Mouse (Mus musculus) heart, adult 2 months (tissue): ENCODE results near the gene Kcnj5. TPM values are rescaled to one million over a fixed set of nuclear protein-coding genes. Genes with fewer than 3 reads are reported as not detected.

Experiments used
- DNase-seq, 2 experiments: peaks; one replicate each; pipeline ENCODE4 v3.0.0; 2021
- H3K27ac ChIP-seq: fragments of 200-600 bp; 2 replicates; pipeline ENCODE4 v1.8.1; 2022
- H3K27me3 ChIP-seq: fragments of 200-500 bp; 2 replicates; pipeline ENCODE4 v1.6.1; 2012; ENCODE audit warnings: mild to moderate bottlenecking, low read length, inconsistent platforms, mixed read lengths; ENCODE audit not compliant: control insufficient read depth, insufficient read depth
- H3K36me3 ChIP-seq: fragments of 200-500 bp; 2 replicates; pipeline ENCODE4 v1.6.1; 2012; ENCODE audit warnings: low read length, inconsistent platforms; ENCODE audit not compliant: control insufficient read depth, insufficient read depth
- H3K4me1 ChIP-seq: fragments of 200-500 bp; 2 replicates; pipeline ENCODE4 v1.6.1; 2011; ENCODE audit warnings: low read length; ENCODE audit not compliant: control insufficient read depth, insufficient read depth
- H3K4me3 ChIP-seq: fragments of 200-600 bp; 2 replicates; pipeline ENCODE4 v1.8.1; 2022
- H3K79me2 ChIP-seq: fragments of 200-500 bp; replicated peaks from 2 replicates; pipeline ENCODE4 v1.6.1; 2012; ENCODE audit warnings: mild to moderate bottlenecking, inconsistent platforms, low read length, moderate library complexity, mixed read lengths; ENCODE audit not compliant: control insufficient read depth, insufficient read depth
- H3K9ac ChIP-seq: fragments of 200-500 bp; 2 replicates; pipeline ENCODE4 v1.6.1; 2012; ENCODE audit warnings: low read depth, mild to moderate bottlenecking, control low read depth, inconsistent platforms, low read length, mixed read lengths
- CTCF ChIP-seq: fragments of 200-600 bp; IDR thresholded peaks from 2 replicates; pipeline ENCODE4 v1.8.1; 2022; ENCODE audit warnings: antibody characterized with exemption, mild to moderate bottlenecking, moderate library complexity
- EP300 ChIP-seq: fragments of 200-500 bp; IDR thresholded peaks from 2 replicates; pipeline ENCODE4 v1.6.1; 2011; ENCODE audit warnings: low read depth, low read length, control low read depth; ENCODE audit not compliant: insufficient read depth
- POLR2A ChIP-seq: fragments of 200-500 bp; IDR thresholded peaks from 2 replicates; pipeline ENCODE4 v1.6.1; 2011; ENCODE audit warnings: mild to moderate bottlenecking, low read depth, low read length, control low read depth; ENCODE audit not compliant: insufficient read depth
- WGBS: fragments of 180-500 bp; shearing (Covaris S2); methylation state at CpG from one replicate; pipeline ENCODE4 v1.1.7; 2018; 5-methylcytosine and 5-hydroxymethylcytosine counted together
- intact Hi-C: fragments of 180-260 bp; cut with DNase I; formaldehyde crosslinking; loops from one replicate; pipeline ENCODE4 v1.15.1; 2025
- polyA plus RNA-seq: library from polyadenylated mRNA; depleted of rRNA; stranded (reverse); fragments of >200 nt; gene quantifications from 2 replicates; pipeline ENCODE4 v1.2.3, GENCODE M21; 2012
- total RNA-seq, 2 experiments: library from RNA; stranded (reverse); gene quantifications; 2 replicates each; pipeline ENCODE4 v1.2.3; 2021

Gene Kcnj5
- total and polyA plus RNA-seq, 3 experiments = 32.3 to 52.4 (median 47.2) TPM

DNA sequence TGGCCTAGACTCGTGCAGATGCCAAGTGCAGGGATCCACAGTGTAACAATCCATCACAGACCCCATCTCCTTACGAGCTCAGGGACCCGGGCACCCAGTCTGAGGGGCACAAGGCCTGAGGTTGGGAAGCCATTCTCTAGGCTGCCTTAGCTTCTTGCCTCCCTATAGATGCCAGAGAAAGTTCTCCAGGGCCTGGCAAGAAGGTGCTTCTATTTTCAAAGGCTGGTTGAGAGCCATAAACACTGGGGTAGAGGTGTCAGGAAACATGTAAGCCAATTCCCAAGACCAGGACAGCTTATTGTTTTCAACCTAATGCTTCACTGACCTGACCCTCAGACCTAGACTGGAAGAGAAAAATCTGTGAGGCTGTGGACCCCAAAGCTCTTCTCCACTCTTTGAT is 28.2 kb downstream of the Kcnj5 start:
- intact Hi-C loops = loop anchor here (2.0 kb wide), 1 partner anchor 25 kb away; no protein-coding TSS in a partner anchor
- DNase-seq = no peak
- Histone ChIP-seq H3K36me3 (peaks cover 7% of the 10 kb centered on the region; the same call in 1 of the 2 replicates), H3K4me1 (peaks cover 14% of the 10 kb centered on the region), H3K4me3 (no peak overlapping the region), H3K27me3 (no peaks in the 10 kb centered on the region), H3K79me2 (no peaks in the 10 kb centered on the region), H3K9ac (no peak overlapping the region), H3K27ac (no peak overlapping the region; the same call in none of the 2 replicates)
- 86% methylated on average over 3 of the region's 3 CpGs for WGBS
- TF ChIP-seq EP300 = no peak
- TF ChIP-seq CTCF = no peak
- no peak for TF ChIP-seq POLR2A

DNA sequence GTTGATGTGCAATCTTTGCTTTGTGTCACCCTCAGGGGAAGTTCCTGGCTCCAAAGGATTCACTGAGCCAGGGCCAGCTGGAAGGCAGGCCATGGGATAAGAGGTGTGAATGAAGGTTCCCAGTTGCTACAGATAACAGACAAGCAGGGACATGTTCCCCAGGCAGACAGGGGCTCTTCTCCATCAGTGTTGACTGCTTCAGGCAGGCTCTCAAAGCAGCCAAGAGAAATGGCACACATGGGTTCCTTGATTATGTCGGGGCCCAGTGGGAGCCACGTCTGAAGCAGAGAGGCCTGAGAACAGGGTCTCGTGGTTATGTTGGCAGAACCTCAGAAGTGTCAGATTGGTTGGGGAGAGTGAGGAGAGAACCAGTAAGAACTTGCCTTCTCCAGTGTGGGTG is 30.1 kb downstream of the Kcnj5 start:
- WGBS = 34% methylated on average over 3 of the region's 3 CpGs
- Histone ChIP-seq H3K36me3 (peaks cover 5% of the 10 kb centered on the region; the same call in 1 of the 2 replicates), H3K27ac (peak overlapping the region; percentile 64), H3K9ac (no peak overlapping the region), H3K27me3 (no peaks in the 10 kb centered on the region), H3K4me1 (peaks cover 5% of the 10 kb centered on the region), H3K4me3 (no peak overlapping the region), H3K79me2 (no peaks in the 10 kb centered on the region)
- DNase-seq = peak; percentile 63 to 80
- TF ChIP-seq EP300 (peak; percentile 98), POLR2A (no peak), CTCF (no peak)
- intact Hi-C loops = loop anchor here (2.0 kb wide), 1 partner anchor 27 kb away; no protein-coding TSS in a partner anchor

DNA sequence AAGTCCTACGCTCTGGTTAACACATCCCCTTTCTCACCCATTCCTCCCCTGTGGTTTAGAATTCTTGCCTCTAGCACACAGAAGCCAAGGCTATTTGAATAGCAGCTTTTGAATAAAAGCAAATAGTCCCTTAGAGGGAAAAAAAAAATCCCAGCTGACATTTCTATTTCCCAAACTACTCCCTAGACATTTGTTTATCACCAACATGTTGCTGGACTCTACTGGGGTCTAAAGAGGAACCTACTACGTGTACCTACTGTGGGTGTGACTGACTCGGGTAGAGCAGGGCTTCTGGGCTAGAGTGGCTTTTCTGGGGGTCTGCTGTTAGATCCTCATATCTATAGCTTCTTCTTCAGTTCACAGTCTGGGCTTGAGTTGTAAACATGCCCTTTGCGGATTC is 31.9 kb downstream of the Kcnj5 start:
- H3K4me1 ChIP-seq = peaks cover 3% of the 10 kb centered on the region
- TF ChIP-seq CTCF (no peak), EP300 (no peak), POLR2A (no peak)
- peak overlapping the region; percentile 14 for H3K9ac ChIP-seq
- no peaks in the 10 kb centered on the region for H3K79me2 ChIP-seq
- H3K4me3 ChIP-seq = no peak overlapping the region
- no peak for DNase-seq
- H3K27ac ChIP-seq = no peak overlapping the region
- intact Hi-C loops = no loop called here
- H3K36me3 ChIP-seq = peaks cover 5% of the 10 kb centered on the region; the same call in 1 of the 2 replicates
- no peaks in the 10 kb centered on the region for H3K27me3 ChIP-seq
- WGBS = 52% methylated on average over 4 of the region's 4 CpGs

DNA sequence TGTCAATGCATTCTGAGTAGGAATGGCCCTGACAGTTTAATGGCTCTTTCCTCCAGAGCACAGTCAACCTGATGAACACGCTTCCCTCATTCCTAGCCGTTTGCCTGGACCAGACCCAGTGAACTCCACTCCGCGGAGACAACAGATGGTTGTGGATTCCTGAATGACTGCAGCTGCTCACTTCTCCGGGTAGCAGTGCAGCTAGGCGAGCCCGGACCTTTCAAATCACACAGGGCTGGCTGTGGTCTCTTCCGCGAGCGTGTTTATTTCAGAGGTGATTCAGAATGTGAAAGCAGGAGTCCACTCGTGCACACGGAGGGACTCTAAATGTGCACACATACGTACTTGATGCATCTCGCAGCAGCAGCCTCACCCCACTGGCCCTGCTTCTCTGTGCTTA is 32.4 kb downstream of the Kcnj5 start:
- H3K27me3 ChIP-seq = no peaks in the 10 kb centered on the region
- peaks cover 5% of the 10 kb centered on the region; the same call in 1 of the 2 replicates for H3K36me3 ChIP-seq
- H3K9ac ChIP-seq = peak overlapping the region; percentile 14
- intact Hi-C loops = no loop called here
- peaks cover 3% of the 10 kb centered on the region for H3K4me1 ChIP-seq
- H3K79me2 ChIP-seq = no peaks in the 10 kb centered on the region
- peak in 1 of 2 experiments; percentile 8 for DNase-seq
- TF ChIP-seq EP300 = no peak
- TF ChIP-seq CTCF = no peak
- TF ChIP-seq POLR2A = no peak
- no peak overlapping the region for H3K27ac ChIP-seq
- WGBS = 46% methylated on average over 14 of the region's 14 CpGs
- H3K4me3 ChIP-seq = no peak overlapping the region

DNA sequence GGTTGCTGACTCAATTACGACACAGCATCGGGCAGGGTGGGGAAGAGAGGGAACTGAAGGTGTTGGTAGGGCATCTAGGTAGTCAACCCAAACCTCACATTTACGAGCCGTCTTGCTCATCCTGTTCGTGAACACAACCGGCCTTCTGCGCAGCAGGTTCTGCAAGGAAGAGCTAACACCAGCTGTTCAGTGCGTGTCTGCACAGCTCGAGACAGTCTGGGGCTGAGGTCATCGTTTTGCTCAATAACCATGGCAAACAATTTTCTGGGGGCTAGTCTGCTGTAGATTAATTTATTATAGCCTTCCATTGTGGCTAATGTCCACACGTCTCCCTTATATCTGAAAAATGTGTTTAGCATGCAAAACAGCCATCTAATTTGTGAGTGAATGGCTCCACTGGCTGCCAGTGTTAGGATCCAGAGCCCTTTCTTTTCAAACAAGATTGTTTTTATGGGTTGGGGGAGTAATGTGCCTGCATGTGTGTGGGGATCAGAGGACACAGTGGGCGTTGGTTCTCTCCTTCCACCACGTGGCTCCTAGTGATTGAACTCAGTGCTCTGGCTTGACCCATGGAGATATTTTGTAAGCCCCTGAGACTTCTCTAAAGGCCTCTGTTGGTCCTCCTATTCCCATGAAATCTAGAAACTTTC is 41.5 kb downstream of the Kcnj5 start:
- Histone ChIP-seq H3K27me3 (no peaks in the 10 kb centered on the region), H3K9ac (no peak overlapping the region), H3K36me3 (no peaks in the 10 kb centered on the region), H3K4me1 (no peaks in the 10 kb centered on the region), H3K79me2 (no peaks in the 10 kb centered on the region), H3K4me3 (no peak overlapping the region), H3K27ac (no peak overlapping the region)
- intact Hi-C loops = no loop called here
- no peak for TF ChIP-seq POLR2A
- TF ChIP-seq CTCF = no peak
- no peak for TF ChIP-seq EP300
- no peak for DNase-seq
- WGBS = 87% methylated on average over 13 of the region's 13 CpGs

DNA sequence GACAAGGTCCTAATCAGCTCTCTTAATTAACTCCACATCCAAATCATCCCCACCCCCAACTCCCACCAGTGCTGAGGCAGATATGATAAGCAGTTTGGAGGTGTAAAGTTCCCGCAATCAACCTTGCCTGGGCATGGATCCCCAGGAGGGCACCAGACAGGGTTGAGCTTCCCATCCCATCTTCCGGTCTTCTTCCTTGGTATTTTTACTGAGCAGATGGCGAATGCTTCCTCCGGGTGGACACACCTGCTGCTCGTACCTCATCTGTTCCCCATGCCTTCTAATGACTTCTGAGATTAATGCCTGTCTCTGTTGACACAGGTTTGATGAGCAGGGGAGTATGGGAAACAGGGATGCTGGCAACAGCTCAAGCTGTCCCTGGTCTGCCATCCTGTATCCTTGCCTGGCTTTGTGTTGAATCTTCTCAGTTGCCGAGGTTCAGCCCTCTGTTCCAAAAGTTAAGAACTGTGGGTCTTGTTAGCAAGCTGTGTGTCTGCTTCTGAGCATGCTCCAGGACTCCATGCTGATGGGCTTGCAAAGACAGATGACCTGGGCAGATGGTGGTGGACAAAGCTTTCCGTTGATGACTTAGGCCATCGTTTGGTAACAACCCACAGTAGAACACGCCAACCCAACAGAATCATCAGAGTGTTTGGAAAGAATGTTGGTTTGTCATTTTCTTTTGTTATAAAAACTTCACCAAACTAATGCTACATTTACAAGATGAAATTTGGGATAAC is 48.9 kb downstream of the Kcnj5 start:
- no peaks in the 10 kb centered on the region for H3K79me2 ChIP-seq
- no peak overlapping the region for H3K27ac ChIP-seq
- H3K36me3 ChIP-seq = no peaks in the 10 kb centered on the region
- TF ChIP-seq EP300 (no peak), CTCF (no peak), POLR2A (no peak)
- intact Hi-C loops = no loop called here
- DNase-seq = no peak
- no peaks in the 10 kb centered on the region for H3K27me3 ChIP-seq
- no peak overlapping the region for H3K4me3 ChIP-seq
- peaks cover 4% of the 10 kb centered on the region for H3K4me1 ChIP-seq
- H3K9ac ChIP-seq = no peak overlapping the region
- 94% methylated on average over 9 of the region's 9 CpGs for WGBS
